Mouse (Mus musculus) thymus, adult 2 months (tissue): ENCODE data around the gene Ints4.

Experiments used
- CTCF ChIP-seq: fragments of 200-500 bp; IDR thresholded peaks from 2 replicates; pipeline ENCODE4 v1.5.1; 2012; ENCODE audit warnings: mild to moderate bottlenecking, control low read depth, low read length, moderate library complexity, borderline replicate concordance; ENCODE audit not compliant: control insufficient read depth, poor library complexity, insufficient read depth; ENCODE audit errors: extremely low read depth
- POLR2A ChIP-seq: fragments of 200-500 bp; IDR thresholded peaks from 2 replicates; pipeline ENCODE4 v1.6.1; 2012; ENCODE audit warnings: mild to moderate bottlenecking, low read length, control low read depth, moderate library complexity; ENCODE audit not compliant: control insufficient read depth, poor library complexity, insufficient read depth; ENCODE audit errors: extremely low read depth

DNA sequence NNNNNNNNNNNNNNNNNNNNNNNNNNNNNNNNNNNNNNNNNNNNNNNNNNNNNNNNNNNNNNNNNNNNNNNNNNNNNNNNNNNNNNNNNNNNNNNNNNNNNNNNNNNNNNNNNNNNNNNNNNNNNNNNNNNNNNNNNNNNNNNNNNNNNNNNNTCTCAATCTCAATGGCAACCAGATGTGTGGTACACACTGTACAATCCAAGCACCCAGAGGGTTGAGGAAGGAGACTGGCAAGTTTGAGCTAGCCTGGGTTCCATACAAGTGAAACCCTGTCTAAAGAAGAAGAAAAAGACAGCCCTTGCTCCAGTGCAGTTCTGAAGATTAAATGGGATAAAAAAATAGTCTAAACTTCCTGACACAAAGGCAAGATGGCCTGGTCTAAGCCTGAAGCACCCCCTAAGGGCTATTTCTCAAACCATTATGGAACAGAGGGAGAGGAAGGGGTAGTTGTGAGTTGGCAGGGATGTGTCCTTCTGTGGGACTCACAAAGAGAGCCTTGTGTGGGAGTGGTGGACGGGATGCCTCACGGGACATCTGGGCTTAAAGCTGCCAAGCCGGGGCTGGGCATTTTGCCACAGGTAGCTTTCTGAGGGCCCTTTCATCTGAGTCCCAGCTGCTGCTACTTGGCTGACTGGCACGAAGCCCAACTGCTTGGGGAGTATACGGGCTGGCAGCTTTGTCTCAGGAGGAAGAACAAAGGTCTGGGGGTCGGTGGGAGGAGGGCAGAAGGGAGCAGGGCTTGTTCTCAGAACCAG lies 34.4 kb upstream of the Ints4 start:
- TF ChIP-seq CTCF (no peak), POLR2A (no peak)
